Mouse (Mus musculus) megakaryocyte, adult 5-6 weeks (primary cell): Measurements from ENCODE around the gene Nr2e1. TPM values are rescaled to one million over a fixed set of nuclear protein-coding genes. Genes with fewer than 3 reads are reported as not detected.

Experiments used
- ATAC-seq: 2 replicates; pipeline ENCODE4 v1.8.0; 2016; ENCODE audit warnings: mild to moderate bottlenecking, inconsistent platforms; ENCODE audit not compliant: poor library complexity, severe bottlenecking
- total RNA-seq, 2 experiments: library from RNA; stranded (forward) in 1 of 2; stranded (reverse) in 1 of 2; fragments of 153-499, 151-499 nt in 1 of 2; fragments of 221-1000, 200-1000 nt in 1 of 2; gene quantifications; 2 replicates each; pipeline versions ENCODE4 v1.2.3 to v1.2.4; 2015 to 2017

Nr2e1 gene
- total RNA-seq, 2 experiments from 2014 or later: not detected

GRCm38 (mm10) chr10:42559581-42560200 is 23.7 kb downstream of the Nr2e1 start:
- ATAC-seq: no peak

- no peak for ATAC-seq
These were observed 36.9 kb downstream of the Nr2e1 start for GRCm38 (mm10) chr10:42546507-42546906.

DNA sequence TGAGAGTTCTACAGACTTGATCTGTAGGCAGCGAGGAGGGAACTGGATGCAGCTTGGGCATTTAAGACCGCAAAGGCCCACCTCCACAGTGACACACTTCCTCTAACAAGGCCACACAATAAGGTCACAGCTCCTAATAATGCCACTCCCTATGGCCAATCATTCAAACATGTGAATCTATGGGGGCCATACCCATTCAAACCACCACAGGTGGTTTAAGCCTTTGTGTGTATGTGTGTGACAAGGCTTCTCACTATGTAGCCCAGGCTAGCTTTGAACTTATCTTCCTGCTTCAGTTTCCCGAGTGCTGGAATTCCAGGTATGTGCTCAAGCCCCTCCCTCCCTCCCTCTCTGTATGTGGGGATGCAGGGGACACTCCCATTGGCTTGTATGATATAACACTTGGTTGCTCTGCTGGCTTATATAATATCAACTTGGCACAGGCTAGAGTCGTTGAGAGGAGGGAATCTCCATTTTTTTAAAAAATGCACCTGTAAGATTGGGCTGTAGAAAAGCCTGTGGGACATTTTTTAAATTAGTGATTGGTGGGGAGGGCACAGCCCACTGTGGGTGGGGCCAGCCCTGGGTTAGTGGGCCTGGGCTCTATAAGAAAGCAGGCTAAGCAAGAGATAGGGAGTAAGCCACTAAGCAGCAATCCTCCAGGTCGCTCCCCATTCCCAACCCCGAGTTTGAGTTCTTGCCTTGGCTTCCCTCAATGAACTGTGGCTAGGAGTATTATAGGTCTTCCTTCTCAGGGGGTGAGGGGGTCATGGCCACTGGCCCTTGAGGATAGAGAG is 37.5 kb downstream of the Nr2e1 start:
- no peak for ATAC-seq

DNA sequence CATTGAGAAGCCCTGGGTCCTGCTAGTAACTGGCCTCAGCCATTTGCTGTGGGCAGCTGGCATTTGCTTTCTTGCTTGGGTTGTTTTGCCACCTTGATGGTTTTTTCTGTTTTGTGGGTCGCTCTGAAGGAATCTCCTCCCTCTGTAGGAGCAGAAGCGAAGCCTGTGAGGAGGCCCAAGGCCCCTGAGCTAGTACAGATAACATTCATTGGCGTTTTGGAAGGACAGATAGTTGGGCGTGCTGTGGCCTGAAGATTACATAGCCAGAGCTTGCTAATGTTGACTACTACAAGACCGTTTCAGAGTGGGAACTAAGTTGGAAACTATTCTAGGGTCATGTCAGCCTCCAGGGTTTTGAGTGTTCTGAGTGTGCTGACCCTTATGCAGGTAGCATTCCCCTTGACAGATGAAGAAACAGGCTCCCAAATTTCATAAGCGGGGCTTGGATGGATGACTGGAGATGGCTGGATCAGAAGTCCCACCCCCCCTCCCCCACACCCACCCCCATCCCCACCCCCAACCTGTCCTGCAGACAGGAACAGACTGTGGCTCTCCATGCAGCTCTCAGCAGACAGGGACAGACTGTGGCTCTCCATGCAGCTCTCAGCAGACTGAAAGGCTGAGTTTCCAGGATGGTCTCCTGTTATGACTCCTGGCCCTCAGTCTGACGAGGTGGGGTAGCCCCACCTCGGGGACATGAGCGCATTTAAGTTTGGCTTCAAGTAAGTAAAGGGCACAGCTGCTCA is 45.7 kb downstream of the Nr2e1 start:
- no peak for ATAC-seq

GRCm38 (mm10) chr10:42533836-42534453 is 49.5 kb downstream of the Nr2e1 start:
- ATAC-seq: no peak

DNA sequence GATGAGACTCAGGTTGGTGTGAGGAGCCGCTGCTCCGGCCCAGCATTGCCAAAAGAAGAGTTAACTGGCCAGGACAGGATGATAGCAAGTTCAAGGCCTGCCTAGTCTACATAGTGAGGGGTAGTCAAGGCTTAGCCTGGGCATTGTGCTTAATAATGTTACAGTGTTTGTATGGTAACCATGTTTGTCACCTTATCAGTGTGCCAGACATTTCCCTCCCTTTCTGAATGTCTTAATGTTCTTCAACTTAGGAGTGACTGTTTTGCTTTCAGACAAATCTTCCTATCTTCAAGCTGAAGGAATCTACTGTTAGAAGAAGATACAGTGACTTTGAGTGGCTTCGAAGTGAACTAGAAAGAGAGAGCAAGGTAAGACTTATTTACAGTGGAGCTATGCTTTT is 57.8 kb downstream of the Nr2e1 start:
- ATAC-seq: no peak

DNA sequence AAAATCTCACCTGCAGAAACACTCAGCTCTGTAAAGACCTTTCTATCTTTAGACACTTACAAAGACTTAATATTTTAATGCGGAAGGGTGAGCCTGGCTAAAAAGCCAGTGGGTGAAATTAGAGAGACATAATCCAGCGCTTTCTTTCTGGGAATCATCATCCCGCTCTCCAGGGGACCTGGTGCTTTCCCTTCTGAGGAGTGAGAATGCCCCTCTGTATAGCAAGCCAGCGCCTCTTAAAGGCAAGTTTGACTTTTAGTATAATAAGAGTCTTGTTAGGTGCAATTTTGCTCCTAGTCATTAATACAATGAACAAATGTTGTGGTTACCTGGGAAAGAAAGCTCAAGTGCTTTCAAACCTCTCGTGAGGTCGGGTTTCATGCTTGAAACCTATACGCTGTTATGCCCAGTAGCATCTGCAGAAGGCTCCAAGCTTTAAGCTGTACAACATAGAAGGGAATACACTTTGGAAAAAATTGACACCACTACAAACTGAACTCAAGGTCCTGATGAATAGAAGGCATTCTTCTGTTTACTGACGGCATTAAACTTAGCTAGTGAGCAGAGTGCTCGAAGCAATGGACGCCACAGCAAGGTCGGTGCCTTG is 59.8 kb downstream of the Nr2e1 start:
- no peak for ATAC-seq

DNA sequence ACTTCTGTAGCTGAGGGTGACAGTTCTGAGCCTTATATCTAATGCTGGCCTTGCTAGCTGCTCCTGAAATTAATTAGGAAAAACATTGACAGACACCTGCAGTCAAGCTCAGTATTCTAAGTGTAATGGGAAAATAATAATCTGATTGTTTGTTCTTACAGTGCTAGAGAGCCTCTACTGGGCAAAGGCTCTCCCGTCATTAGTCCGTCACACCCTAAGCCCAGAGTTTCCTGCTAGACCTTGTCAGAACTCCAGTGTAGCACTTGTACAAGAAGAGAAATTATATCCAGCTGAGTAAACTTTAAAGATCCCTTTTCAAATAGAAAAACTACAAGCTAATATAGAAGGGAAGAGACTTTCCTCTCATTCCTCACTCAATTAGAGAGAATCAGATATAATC is 60.5 kb downstream of the Nr2e1 start:
- ATAC-seq: no peak

DNA sequence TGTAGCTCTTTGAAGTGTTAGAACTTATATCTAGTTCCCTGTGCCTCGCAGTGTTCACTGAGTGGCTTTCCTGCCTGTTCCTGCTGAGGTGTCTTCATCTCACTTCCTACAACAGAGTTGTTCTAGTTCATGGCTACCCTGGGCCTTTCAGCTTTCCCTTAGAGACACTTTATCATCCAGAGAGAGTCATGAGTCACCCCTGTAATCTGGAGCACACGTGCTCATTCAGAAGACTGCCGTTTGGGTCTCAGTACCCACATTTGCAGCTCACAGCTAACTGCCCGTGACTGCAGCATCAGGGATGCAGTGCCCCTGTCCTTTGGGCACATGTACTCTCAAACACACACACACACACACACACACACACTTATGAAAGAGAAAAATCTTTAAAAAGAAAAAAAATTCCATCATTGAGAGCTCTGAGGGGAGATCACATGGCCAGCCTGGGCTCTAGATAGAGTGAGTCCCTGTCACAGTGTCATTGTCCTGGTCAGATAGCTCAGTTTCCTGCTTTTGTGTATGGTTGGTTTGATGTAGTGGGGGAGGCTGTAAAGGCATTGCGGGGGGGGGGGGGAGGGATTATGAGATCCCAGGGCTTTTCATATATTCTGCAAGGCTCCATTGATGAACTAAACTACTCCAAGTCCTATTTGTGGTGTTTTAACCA is 62.0 kb downstream of the Nr2e1 start:
- no peak for ATAC-seq

- ATAC-seq: no peak
These were observed 65.1 kb downstream of the Nr2e1 start for GRCm38 (mm10) chr10:42518363-42518762.

DNA sequence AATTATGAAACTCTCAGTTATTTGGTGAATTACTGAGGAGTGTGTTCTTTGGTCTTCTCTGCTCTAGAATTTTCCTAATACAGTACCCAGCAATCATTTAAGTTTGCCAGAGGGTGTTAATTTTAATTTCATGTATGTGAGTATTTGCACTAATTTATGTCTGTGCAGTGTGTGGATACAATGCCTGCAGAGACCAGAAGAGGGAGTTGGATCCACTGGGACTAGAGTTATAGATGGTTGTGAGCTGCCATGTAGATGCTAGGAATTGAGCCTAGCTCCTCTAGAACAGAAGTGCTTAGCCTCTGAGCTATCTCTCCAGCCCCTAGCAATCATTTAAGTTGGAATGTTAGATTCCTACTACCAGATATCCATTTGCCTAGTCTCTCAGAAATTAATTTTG is 69.3 kb downstream of the Nr2e1 start:
- ATAC-seq: no peak

Other genes with a start within 250 kb of the Nr2e1 start
- gene Afg1l, start 105.1 kb downstream of the Nr2e1 start, total RNA-seq (2015): 2.3 and 2.8 TPM in 2 replicates
- gene Afg1l, start 105.1 kb downstream of the Nr2e1 start, total RNA-seq (2017): 3.3 and 3.7 TPM in 2 replicates
- gene Snx3, start 81.6 kb downstream of the Nr2e1 start, total RNA-seq (2015): 281 and 289 TPM in 2 replicates
- 107 and 130 TPM in 2 replicates for gene Snx3, start 81.6 kb downstream of the Nr2e1 start, total RNA-seq (2017)
- gene Ostm1, start 190 bp upstream of the Nr2e1 start, total RNA-seq (2015): 63.0 and 70.6 TPM in 2 replicates
- 80.5 and 83.1 TPM in 2 replicates for gene Ostm1, start 190 bp upstream of the Nr2e1 start, total RNA-seq (2017)
- gene Sec63, start 177.9 kb upstream of the Nr2e1 start, total RNA-seq (2015): 24.7 and 26.5 TPM in 2 replicates
- gene Sec63, start 177.9 kb upstream of the Nr2e1 start, total RNA-seq (2017): 45.2 and 48.1 TPM in 2 replicates